Mouse (Mus musculus) A20 (cell line): ENCODE data around the gene Fmc1.
"Not testable (repeated sequence)": the region's sequence is repeated elsewhere in the genome, so short reads cannot be mapped to it uniquely, and the experiment has no call there.

ENCODE experiments used
- DNase-seq: peaks from one replicate; pipeline ENCODE4 v3.0.0-alpha.2; 2011; ENCODE audit warnings: low read depth, low spot score

The Fmc1 gene

DNA sequence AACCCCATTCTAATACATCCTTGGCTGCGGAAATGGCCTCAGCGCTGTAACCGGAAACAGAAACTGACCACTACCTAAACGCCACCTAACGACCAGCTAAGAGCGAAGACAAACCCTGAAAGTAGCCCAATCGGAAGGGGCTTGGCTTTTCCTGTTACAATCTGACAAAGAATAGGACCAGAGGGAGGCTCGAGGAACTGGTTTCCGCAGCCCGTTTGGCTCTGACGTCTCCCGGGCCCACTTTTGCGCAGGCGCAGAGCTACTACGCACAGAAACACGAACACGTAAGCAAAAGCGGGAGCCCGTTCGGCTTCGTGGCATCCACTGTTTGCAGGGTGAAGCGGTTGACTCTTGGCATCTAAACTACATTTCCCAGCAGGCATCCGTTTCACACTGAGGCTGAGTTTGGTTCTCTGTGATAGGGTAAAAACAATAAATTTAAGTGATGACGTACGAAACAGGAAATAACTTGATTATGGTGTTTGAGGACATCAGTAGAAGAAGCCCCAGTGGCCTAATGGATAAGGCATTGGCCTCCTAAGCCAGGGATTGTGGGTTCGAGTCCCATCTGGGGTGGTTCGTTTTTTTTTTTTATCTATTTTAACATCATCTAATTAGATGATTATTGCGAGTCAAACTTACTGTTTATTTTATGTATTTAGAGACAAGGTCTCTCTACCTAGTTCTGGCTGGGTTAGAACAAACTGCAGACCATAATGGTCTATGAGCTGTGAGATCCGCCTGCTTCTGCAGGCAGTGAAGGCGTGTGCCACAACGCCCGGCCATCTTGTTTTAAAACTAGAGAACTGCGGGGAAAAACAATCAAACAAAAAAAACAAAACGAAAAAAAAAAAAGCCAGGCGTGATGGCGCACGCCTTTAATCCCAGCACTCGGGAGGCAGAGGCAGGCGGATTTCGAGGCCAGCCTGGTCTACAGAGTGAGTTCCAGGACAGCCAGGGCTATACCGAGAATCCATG is at the start of gene Fmc1:
Gene Fmc1 (plus strand): TSS at position 75 of the 978 bp plus-strand sequence.
- peak; percentile 98 for DNase-seq

DNA sequence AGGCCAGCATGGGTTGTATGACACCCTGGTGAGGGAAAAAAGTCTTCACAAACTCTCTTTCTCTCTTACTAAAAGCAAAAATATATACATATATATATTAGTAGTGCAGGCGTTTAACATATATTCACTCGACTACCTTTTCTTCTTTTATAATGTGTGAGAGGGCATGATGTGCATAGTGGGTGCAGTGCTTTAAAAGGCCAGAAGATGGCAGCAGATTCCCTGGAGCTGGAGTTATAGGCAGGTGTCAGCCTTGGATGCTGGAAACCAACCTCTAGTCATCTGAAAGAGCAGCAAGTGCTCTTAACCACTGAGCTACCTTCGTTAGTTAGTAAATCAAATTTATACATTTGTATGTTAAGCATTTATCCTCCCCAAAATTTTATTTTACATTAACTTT is 40.8 kb upstream of the Fmc1 start:
- peak; percentile 61 for DNase-seq

DNA sequence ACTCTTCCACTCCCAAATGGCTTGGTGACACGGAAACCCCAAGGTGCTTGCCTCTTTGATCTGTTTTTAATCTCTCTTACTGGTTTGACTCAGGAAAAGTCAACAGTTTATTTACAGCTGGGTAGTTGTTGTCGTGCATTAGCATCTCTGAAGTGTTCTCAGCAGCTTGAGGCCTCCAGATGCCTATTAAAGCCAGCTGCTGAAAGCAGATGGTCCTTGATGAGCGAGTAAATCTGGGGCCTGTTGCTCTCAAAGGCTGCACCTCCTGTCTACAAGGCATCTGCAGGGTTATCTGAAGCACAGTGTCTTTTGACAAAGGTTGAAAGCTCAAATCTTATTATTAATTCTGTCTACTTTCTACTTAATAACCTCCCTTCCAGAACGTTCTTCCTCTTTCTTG is 37.7 kb upstream of the Fmc1 start:
- no peak for DNase-seq

DNA sequence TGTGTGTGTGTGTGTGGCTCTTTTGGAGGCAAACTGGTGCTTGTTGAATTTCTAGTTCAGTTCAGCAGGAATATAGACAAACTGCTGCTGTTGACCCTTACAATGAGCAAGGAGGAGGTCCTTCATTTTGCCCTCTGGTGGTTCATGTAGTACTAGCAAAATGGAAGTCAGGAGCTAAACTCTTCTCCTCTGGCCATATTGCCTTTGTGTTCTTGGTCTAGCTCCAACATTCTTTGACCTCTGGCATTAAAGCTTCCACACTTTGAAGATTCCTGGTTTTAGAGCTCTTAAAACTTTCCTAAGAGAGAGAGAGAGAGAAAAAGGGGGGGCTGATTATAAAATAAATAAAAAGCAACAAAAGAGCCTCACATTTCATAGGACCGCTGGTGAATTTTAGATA is 21.2 kb upstream of the Fmc1 start:
- DNase-seq = no peak

DNA sequence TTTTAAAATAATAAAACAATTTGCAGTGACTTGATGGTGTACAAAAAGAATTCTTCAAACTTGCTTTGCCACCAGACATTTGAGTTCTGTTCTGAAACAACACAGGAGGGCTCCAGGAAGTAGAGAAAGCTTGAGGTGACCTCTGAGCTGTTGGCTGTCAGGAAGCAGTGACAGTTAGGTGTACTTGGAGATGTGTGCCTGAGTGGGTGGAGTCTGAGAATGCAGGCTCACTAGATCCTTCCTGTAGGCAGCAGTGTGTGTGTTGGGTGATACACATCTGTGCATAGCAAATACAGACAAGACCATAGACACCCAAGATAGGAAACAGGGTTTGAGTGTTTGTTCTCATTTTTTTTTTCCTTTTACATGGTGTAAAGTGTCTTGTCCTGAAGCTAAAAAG is 20.5 kb upstream of the Fmc1 start:
- no peak for DNase-seq

DNA sequence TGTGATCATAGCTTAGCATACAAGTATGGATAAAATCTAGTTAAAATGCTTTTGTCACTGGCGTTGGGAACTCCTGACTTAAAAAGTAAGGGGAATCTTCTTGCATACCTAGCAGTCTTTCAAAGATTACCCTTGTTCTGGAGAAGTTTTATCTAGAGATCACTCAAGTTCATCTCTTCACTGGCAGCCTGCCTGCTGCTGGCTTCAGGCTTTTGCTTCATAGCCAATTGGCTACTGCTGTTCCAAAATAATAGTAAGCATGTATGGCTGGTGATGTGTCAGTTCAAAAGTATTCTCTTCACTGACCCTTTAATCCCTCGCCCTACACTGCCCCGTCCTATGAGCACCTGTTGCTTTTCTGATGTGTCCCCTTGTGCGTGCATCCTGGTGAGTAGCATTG is 18.1 kb upstream of the Fmc1 start:
- DNase-seq = no peak

DNA sequence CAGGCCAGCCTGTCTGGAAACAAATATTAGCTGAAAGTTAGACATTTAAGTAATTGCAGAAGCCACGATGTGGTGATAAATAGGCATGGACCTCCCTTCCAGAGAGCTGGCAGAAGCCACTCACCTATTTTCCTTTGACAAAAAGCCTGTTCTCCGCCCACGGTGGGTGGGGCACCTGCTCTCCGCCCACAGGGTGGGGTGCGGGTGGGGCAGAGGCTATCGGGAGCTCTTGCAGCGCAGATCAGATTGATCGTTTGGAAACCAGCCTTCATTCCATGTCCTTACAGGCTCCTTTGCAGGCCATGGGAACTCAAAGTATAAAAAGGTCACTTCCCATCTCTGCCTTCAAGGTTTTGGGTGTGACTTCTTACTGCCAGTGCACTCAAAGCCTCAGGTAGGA is 9.5 kb upstream of the Fmc1 start:
- peak; percentile 25 for DNase-seq

DNA sequence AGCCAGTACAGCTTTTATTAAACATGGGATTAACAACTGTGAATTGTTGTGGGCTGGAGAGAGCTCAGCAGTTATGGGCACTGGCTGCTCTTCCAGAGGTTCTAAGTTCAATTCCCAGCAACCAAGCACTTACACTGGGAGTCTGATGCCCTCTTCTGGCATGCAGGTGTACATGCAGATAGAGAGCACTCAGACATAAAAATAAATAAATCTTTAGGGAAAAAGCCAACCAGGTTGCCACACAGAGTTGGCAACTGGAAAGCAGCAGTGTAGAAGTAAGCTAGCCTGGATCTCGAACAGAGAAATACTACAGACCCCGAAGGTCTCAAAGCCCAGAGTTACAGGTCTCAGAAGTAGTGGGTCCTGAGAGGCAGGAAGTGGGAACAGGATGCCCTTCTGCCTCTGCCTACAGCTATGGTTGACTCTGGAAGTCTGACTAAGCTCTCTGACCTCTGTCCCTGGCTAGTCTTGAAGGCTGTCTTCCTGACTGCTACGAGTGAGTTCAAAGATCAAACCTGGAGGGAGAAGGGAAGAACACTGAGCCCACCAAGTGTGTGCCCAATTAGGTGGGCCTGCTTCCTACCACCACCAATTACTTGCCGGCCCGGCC is 2.0 kb upstream of the Fmc1 start:
- peak; percentile 64 for DNase-seq

DNA sequence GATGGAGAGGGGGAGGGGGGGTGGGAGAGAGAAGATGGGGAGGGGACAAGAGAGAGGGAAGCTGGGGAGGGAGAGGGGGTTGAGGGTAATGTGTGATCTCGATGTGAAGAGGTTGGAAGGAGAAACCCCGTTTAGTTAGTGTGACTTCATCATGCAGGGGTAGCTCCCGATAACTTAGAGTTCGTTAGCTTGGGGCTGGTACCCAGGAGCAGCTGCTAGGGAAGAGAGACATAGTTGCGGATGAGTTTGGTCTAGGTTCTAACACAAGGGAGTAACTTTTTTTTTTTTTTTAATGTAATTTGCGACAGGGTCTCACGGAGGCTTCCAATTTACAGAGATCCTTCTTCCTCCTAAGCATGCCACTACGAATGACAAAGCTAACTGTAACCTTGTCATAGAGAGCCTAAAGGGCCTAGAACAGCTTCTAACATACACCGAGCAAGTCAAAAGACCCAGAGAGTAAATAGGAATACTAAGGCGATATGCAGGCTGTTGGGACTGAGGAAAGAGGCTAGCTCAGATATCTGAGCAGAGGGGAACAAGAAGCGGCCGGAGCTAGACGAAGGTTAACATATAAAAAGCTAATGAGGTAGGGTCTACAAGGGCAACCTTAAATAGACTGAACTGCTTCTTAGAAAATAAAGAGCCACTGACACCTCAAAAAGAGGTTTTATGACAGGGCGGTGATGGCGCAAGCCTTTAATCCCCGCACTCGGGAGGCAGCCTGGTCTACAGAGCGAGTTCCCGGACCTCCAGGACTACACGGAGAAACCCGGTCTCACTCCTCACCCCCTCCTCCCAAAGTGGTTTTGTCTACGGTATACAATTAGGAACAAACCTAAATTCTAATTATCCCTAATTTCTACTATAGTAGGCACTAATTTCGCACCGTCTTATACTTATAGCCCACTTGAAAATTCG is 542 bp upstream of the Fmc1 start:
- no peak for DNase-seq

DNA sequence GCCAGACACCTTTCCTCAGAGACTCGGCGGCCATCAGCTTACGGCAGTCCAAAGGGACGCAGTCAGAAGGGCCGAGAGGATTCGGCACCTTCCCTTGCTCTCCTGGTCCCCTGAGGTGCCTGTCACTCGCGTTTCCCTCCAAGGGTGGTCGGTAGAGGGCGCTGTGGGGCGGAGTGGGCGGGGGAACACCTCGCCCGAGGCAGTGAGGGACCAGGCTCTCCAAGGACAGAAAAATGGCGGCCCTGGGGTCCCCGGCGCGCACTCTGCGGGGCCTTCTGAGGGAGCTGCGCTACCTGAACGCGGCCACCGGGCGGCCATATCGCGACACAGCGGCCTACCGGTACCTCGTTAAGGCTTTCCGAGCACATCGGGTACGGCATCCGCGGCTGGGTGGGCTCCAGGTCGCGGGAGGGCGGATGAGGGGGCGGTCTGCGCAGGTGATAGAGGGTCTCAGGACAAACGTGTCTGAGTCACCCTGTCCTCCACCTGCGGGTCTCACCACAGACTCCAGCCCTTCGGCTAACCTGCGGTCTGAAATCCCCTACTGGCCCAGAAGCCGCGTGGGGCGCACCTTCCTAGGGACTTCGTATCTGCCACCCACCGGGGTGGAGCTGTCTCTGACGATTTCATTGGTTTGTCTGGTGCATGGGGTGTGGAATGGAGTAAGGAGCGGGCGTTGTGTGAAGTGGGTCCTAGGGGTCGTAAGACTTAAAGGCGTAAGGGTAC is 1.5 kb downstream of the Fmc1 start:
- peak; percentile 97 for DNase-seq

DNA sequence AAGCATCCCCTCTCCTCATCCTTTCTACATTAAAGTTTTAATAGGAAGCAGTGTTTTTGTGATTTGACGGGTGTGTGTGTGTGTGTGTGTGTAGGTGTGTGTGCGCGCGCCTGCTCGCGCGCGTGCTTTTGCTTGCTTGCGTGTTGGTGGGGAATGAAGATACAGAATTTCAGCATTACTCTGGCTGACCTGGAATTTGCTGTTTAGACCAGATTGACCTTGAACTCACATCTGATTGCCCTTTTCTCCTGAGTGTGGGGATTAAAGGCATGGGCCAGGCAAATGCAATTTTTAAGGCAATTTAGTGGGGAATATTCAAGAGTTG is 2.0 kb downstream of the Fmc1 start:
- DNase-seq = no peak

DNA sequence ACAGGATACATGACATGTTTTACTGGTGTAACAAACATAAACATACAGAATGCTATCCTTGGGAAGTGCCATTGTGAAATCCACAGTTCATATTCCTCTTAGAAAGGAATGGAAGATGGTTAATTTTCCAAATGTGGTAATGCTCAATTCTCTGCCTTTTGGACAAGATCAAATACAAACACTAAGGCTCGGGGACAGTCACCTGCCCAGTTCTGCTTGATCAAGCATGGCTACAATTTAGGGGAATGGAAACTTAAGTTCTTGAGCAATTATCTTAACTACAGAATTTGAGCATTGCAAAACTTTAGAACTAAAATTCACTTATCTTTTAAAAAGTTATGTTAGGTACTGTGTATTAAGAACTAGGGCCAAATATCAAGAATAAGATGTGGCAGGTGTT is 2.5 kb downstream of the Fmc1 start:
- peak; percentile 72 for DNase-seq

DNA sequence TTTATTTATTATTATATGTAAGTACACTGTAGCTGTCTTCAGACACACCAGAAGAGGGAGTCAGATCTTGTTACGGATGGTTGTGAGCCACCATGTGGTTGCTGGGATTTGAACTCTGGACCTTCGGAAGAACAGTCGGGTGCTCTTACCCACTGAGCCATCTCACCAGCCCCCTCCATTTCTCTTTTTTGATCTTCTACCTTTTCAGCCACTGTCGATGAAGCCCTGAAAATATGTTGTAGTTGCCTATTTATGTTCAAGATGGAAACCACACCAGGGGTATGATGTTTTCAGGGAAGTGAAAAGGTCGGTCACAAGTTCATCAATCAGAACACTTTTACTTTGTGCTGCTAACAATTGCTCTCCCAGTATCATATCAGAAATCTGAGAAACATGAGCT is 10.8 kb downstream of the Fmc1 start:
- not testable (repeated sequence) for DNase-seq

DNA sequence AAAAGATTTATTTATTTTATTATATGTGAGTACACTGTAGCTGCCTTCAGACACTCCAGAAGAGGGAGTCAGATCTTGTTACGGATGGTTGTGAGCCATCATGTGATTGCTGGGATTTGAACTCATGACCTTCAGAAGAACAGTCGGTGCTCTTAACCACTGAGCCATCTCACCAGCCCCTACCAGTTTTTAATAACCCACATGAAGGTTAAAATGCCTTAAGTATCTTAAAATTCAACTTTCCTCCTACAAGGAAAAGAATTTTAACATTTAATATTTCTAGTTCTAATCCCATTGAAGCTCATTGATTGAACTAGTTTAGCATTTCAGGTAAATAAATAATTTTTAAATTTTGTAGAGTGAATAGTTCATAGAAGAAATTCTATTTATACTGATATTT is 13.7 kb downstream of the Fmc1 start:
- not testable (repeated sequence) for DNase-seq

DNA sequence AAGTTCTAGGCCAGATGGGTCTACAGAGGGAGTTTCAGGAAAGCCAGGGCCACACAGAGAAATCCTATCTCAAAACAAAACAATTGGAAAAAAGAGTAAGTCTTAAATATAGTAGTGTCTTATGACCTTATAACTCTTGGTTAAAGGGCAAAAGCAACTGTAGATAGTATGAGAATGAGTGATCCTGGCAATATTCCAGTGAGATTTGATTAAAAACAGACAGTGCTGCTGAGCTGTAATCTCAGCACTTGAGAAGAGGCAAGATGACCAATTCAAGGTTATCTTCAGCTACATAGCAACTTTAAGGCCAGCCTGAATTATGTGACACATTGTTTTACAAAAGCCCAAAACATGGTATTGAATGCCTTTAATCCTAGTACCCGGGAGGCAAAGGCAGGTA is 14.4 kb downstream of the Fmc1 start:
- DNase-seq = no peak

DNA sequence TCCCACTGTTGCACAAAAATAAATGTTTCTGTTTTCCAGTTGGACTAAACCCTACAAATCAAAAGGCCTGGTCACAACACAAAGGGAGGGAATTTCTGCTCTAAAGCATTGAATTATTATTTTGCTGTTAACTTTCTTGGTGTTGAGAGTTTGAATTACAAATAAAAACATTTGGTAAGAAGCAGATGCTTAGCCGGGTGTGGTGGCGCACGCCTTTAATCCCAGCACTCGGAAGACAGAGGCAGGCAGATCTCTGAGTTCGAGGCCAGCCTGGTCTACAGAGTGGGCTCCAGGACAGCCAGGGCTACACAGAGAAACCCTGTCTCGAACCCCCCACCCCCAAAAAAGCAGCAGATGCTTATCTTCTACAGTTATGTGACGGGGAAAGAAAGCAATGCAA is 15.3 kb downstream of the Fmc1 start:
- not testable (repeated sequence) for DNase-seq

DNA sequence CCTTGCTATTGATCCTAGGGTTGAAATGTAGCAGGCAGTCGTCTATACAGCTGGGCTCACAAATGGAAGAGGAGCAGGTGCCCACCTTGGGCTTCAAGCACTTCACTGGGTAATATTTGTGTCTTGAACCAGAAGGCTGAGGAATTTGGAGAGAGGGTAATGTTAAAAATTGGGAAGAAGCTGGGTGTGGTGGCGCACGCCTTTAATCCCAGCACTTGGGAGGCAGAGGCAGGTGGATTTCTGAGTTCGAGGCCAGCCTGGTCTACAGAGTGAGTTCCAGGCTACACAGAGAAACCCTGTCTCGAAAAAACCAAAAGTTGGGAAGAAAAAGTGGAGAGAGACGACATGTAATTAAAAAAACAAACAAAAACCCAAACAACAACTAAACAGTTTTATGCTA is 16.5 kb downstream of the Fmc1 start:
- not testable (repeated sequence) for DNase-seq

DNA sequence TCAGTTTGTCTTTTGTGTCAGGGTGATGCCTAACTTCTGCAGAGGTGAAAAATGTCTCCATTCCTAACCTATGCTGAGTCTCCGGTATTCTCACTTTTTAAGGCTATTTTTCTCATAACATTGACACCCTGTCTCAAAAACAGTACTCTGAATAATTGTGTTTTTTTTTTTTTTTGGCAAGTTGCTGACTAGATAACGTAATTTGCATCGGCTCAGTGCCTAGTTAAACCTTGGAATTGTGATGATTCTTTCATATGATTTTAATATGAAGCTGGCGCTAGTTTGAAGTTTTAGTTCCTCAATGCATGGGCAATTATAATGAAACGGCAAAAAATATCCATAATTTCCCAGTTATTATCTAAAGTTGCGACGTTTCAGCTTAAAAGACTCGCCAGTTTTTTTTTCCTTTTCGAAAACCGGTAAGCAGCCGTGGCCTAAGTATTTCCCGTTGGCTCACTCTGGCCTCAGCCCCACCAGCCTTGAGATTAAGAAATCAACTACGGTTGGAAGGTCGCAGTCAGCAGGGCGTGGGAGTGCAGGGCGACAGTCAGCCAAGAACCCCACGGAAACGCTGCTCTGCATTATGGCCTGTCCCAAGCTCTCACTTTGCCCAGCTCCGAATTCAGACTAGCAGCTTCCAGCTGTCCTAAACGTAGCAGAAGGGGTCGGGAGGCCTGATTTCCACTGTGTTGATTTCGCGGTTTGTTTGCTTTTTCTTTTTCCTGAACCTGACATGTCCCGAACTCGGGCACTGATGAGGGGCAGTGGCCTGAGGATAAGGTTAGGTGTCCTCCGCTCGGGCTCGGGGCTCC is 17.2 kb downstream of the Fmc1 start:
- no peak for DNase-seq

DNA sequence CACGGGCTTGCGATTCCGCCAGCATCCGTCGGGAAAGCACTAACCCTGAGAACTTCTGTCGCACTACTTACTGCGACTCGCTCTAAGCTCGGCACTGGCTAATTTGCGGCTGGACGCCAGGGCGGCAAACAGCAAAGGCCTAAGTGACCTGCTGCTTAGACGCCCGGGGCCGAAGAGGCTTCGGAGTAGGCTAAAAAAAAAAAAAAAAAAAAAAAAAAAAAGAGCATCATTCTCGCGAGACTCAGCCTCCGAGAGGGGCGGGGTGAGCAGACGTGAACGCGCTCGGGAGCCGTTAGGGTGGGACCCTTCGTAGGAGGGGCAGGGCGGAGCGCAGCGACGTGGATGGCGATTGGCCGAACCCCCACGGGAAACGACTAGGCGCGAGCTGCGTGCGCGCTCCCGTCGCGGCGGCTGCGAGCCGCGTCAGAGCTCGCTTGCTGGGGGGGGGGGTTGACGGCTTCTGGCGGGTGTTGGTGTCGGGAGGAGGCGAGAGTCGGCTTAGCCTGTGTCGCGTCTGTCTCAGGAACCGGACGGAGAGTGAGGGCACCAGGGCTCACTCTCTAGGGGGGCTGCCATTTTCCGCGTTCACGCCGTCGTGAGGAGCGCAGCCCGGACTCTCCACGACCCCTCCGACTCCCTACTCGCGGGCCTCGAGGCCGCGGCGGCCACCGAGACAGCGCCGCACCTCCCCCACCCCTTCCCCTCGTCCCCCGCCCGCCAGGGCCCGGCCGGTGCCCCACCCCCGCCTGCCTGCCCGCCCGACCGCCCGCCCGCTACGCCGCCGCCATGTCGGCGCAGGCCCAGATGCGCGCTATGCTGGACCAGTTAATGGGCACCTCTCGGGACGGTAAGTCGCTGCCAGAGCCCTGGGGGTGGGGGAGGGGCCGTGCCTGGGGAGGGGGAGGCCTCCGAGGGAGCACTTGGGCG is 18.0 kb downstream of the Fmc1 start, which contains the start of gene Luc7l2:
Gene Luc7l2 (plus strand): TSS at position 273 of the 927 bp plus-strand sequence.
- DNase-seq = peak; percentile 99
